Mouse (Mus musculus): ENCODE measurements around the gene Snai1. TPM values are rescaled to one million over a fixed set of nuclear protein-coding genes. Genes with fewer than 3 reads are reported as not detected.

The Snai1 gene
- polyA plus RNA-seq, 1 experiment from 2014 or later, result 6.3 TPM

DNA sequence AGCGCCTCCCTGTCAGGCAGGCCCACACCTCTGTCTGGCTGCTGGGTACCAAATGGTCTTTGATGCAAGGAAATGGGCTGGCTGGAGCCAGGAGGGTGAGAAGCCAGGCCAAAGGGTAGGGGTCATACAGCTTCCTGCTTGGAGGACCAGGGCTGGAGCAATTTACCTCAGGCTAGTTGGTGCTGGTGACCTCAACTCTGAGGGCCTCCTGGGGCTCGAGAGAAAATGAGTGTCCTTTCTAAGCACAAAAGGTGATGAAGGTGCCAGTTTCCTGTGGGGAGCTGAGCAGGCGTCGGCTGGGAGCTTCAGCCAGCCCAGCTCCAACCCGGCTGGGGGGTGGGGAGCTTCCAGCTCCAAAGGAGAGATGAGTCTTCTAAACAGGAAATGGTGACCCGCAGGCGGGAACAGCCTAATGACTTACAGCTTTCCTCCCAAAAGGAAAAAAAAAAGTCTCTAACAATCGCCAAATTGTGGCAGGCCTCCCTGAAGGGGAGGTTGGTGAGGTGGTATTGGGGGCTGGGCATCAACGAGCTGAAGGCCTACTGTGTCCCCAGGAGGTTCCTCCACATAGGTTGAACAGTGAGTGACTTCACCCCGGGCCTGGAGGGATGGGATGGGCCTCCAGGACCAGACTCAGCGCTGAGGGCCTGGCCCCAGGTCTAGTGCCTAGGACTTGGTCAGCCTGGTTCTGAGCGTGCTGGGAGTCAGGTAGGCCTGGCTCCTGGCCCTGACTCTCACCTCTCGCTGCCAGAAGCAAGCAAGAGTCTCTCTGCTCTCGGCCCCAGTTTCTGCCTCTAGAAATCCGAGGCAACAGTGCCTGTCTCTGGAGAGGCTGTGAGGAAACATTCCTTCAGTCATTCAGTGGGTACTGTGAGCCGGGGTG, 5.4 kb downstream of the Snai1 start:
- Histone ChIP-seq H3K4me2 (no peak overlapping the region), H3K4me1 (peaks cover 33% of the 10 kb centered on the region), H3K27ac (replicated peaks) (peak overlapping the region; percentile 72), H3K27me3 (replicated peaks) (peaks cover 22% of the 10 kb centered on the region), H3K9me3 (replicated peaks) (no peaks in the 10 kb centered on the region), H3K36me3 (no peaks in the 10 kb centered on the region), H3K9ac (replicated peaks) (0 out of 2 replicates have a peak overlapping the region, but pooled peaks have one; percentile 5), H3K4me3 (replicated peaks) (no peak overlapping the region)
- WGBS, result 23% methylated on average over 16 of the region's 16 CpGs
- ATAC-seq (ENCODE audit: low FRiP score), result no peak

DNA sequence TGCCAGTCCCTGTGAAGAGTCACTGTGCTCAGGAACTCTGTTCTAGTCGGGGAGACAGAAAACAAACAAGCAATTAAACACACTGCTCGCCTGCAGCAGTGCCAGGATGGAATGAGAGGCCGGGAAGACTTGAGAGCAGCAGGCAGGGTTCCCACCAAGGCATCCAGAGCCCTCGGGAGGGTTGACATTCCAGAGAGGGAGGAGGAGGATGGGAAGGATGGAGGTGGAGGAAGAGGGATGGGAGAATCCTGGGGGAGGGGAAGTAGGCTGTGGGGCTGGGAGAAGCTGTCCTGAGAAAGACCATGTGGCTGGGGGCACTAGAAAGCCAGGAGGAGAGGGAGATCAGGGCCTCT, 6.0 kb downstream of the Snai1 start:
- Histone ChIP-seq H3K4me1 (peaks cover 27% of the 10 kb centered on the region), H3K27me3 (replicated peaks) (peaks cover 16% of the 10 kb centered on the region), H3K27ac (replicated peaks) (peak overlapping the region; percentile 72), H3K36me3 (no peaks in the 10 kb centered on the region), H3K4me3 (replicated peaks) (no peak overlapping the region), H3K9me3 (replicated peaks) (no peaks in the 10 kb centered on the region), H3K9ac (replicated peaks) (no peak overlapping the region), H3K4me2 (no peak overlapping the region)
- ATAC-seq (ENCODE audit: low FRiP score), result no peak
- 6% methylated on average over 4 of the region's 4 CpGs for WGBS

DNA sequence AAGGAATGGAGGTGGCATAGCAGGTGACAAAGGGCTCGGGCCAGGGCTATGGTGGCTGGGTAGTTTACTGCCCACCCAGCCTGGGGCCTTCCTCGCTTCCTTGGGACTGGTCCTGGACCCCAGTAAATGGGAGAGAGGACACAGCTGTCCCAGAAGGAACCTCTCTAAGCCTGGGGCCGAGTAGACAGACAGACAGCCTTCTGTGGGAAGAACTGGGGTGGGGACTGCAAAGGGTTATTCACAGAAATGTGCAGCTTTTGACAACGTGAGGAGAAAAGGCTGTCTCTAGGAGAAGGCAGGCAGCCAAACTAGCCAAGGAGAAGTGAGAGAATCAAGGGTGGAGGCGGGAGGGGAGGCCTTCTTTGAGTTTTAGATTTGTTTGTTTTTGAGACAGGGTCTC, 6.5 kb downstream of the Snai1 start:
- peaks cover 27% of the 10 kb centered on the region for H3K4me1 ChIP-seq
- no peak for ATAC-seq (ENCODE audit: low FRiP score)
- H3K9me3 ChIP-seq (replicated peaks), result no peaks in the 10 kb centered on the region
- H3K36me3 ChIP-seq, result no peaks in the 10 kb centered on the region
- WGBS, result 65% methylated on average over 5 of the region's 5 CpGs
- no peak overlapping the region for H3K4me2 ChIP-seq
- H3K9ac ChIP-seq (replicated peaks), result no peak overlapping the region
- H3K27ac ChIP-seq (replicated peaks), result peak overlapping the region; percentile 72; the same call in 1 of the 2 replicates
- no peak overlapping the region for H3K4me3 ChIP-seq (replicated peaks)
- peaks cover 12% of the 10 kb centered on the region for H3K27me3 ChIP-seq (replicated peaks)

GRCm38 (mm10) chr2:167546447-167547195, 8.6 kb downstream of the Snai1 start:
- H3K9ac ChIP-seq (replicated peaks), result no peak overlapping the region
- no peak overlapping the region for H3K27ac ChIP-seq (replicated peaks)
- no peak for ATAC-seq (ENCODE audit: low FRiP score)
- no peaks in the 10 kb centered on the region for H3K36me3 ChIP-seq
- H3K9me3 ChIP-seq (replicated peaks), result no peaks in the 10 kb centered on the region
- no peaks in the 10 kb centered on the region for H3K27me3 ChIP-seq (replicated peaks)
- no peak overlapping the region for H3K4me2 ChIP-seq
- 74% methylated on average over 18 of the region's 18 CpGs for WGBS
- no peak overlapping the region for H3K4me3 ChIP-seq (replicated peaks)
- peaks cover 16% of the 10 kb centered on the region for H3K4me1 ChIP-seq

- Histone ChIP-seq H3K4me3 (replicated peaks) (no peak overlapping the region), H3K4me2 (no peak overlapping the region), H3K27ac (replicated peaks) (no peak overlapping the region), H3K36me3 (no peaks in the 10 kb centered on the region), H3K4me1 (peaks cover 14% of the 10 kb centered on the region), H3K9me3 (replicated peaks) (no peaks in the 10 kb centered on the region), H3K27me3 (replicated peaks) (no peaks in the 10 kb centered on the region), H3K9ac (replicated peaks) (no peak overlapping the region)
- 79% methylated on average over 8 of the region's 8 CpGs for WGBS
- ATAC-seq (ENCODE audit: low FRiP score), result no peak
Observed at GRCm38 (mm10) chr2:167547444-167547843, 9.4 kb downstream of the Snai1 start.

- H3K4me1 ChIP-seq, result peaks cover 5% of the 10 kb centered on the region
- no peak overlapping the region for H3K4me3 ChIP-seq (replicated peaks)
- WGBS, result 85% methylated on average over 7 of the region's 7 CpGs
- H3K27me3 ChIP-seq (replicated peaks), result no peaks in the 10 kb centered on the region
- no peaks in the 10 kb centered on the region for H3K9me3 ChIP-seq (replicated peaks)
- H3K4me2 ChIP-seq, result no peak overlapping the region
- H3K27ac ChIP-seq (replicated peaks), result no peak overlapping the region
- no peak overlapping the region for H3K9ac ChIP-seq (replicated peaks)
- no peak for ATAC-seq (ENCODE audit: low FRiP score)
- H3K36me3 ChIP-seq, result no peaks in the 10 kb centered on the region
Observed at GRCm38 (mm10) chr2:167548961-167549360, 11.0 kb downstream of the Snai1 start.

DNA sequence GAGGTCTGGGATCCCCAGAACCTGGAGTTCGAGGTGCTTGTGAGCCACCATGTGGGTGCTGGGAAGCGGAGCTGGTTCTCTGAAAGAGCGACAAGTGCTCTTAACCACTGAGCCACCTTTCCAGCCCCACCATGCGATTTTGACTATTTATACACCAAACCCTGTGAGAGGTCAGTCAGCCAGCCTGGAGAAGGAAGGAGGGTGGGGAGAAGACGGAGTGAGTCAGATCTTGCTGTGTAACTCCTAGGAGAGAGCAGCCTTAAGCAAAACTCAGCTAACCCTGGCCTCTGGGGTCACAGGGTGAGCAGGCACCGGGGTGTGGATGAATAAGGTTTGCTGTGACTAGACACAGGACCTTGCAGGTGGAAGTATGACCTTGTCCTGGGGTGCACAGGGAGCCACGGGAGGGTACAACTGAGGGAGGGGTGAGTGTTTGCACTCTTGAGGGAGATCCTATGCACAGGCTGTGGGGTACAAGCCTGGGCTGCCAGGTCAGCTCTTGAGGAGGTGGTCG, 12.4 kb downstream of the Snai1 start:
- no peaks in the 10 kb centered on the region for H3K9me3 ChIP-seq (replicated peaks)
- WGBS, result 80% methylated on average over 8 of the region's 8 CpGs
- H3K4me1 ChIP-seq, result no peaks in the 10 kb centered on the region
- ATAC-seq (ENCODE audit: low FRiP score), result no peak
- H3K4me2 ChIP-seq, result no peak overlapping the region
- H3K27ac ChIP-seq (replicated peaks), result no peak overlapping the region
- no peak overlapping the region for H3K9ac ChIP-seq (replicated peaks)
- H3K27me3 ChIP-seq (replicated peaks), result no peaks in the 10 kb centered on the region
- H3K36me3 ChIP-seq, result no peaks in the 10 kb centered on the region
- H3K4me3 ChIP-seq (replicated peaks), result no peak overlapping the region

DNA sequence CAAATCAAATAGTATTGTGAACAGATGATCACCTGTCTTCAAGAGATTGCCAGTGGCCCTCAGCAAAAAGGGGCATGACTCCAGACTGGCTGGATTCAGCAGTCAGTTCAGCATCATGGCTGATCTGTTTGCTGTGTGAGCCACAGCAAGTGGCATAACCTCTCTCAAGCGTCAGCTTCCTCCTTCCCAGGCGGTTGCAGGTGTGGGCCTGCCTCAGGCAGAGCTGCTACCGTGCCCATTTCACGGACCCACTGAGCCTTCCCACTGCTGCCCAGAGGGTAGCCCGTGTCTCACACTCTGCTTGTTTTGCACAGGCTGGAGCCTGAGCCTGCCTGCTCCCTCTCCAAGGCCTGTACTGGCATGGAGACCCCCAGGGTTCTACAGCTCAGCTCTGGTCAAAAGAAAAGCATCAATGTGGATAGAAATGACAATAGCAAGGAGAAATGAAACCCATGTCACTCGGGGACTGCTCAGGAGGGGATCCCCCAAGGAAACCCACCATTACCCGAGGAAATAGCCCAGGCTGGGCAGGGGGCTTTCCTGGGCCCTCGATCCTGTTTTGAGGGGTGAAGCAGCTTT, 13.4 kb downstream of the Snai1 start:
- no peaks in the 10 kb centered on the region for H3K9me3 ChIP-seq (replicated peaks)
- no peak for ATAC-seq (ENCODE audit: low FRiP score)
- H3K4me3 ChIP-seq (replicated peaks), result no peak overlapping the region
- H3K36me3 ChIP-seq, result no peaks in the 10 kb centered on the region
- no peak overlapping the region for H3K27ac ChIP-seq (replicated peaks)
- no peaks in the 10 kb centered on the region for H3K27me3 ChIP-seq (replicated peaks)
- no peak overlapping the region for H3K4me2 ChIP-seq
- WGBS, result 78% methylated on average over 8 of the region's 8 CpGs
- H3K9ac ChIP-seq (replicated peaks), result no peak overlapping the region
- H3K4me1 ChIP-seq, result no peaks in the 10 kb centered on the region

DNA sequence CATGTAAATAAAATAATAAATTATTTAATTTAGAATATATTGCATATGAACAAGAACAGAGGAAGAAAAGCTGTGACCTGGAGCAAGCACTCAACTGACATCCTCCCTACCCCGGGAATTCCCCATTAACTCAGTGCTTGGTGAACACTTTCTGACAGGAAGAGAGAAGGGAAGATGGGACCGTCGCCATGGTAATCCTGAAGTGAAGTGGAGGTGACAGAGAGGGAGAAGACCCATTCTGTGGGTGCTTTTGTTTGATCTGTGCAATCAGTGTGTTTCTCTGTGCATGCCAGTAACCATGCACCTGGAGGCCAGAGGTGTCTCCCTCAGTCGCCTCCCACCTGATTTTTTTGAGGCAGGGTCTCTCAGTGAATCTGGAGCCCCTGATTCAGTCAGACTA, 14.3 kb downstream of the Snai1 start:
- no peak overlapping the region for H3K4me2 ChIP-seq
- no peaks in the 10 kb centered on the region for H3K9me3 ChIP-seq (replicated peaks)
- 86% methylated on average over 4 of the region's 4 CpGs for WGBS
- no peak for ATAC-seq (ENCODE audit: low FRiP score)
- H3K27ac ChIP-seq (replicated peaks), result no peak overlapping the region
- H3K4me1 ChIP-seq, result no peaks in the 10 kb centered on the region
- no peaks in the 10 kb centered on the region for H3K36me3 ChIP-seq
- no peaks in the 10 kb centered on the region for H3K27me3 ChIP-seq (replicated peaks)
- H3K4me3 ChIP-seq (replicated peaks), result no peak overlapping the region
- no peak overlapping the region for H3K9ac ChIP-seq (replicated peaks)

GRCm38 (mm10) chr2:167552927-167553402, 15.0 kb downstream of the Snai1 start:
- 16% methylated on average over 11 of the region's 11 CpGs for WGBS
- no peaks in the 10 kb centered on the region for H3K9me3 ChIP-seq (replicated peaks)

DNA sequence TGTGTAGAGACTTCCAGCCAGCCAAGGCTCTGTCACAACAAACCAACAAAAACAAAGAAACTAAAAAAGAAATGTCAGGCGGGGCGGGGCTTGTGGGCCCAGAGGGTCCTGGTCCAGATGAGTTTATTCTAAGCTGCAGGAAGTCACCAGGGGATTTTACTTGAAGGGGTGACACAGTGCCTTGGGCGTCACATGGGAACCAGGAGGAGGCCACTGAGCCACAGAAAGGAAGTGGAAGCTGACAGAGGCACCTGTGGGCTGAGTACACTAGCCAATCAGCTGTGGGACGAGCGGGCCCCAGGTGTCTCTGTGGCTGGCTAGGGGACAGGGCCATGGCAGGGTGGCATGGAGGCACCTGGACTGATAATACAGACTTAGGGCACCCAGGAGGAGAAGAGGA, 17.8 kb downstream of the Snai1 start:
- H3K4me1 ChIP-seq, result peaks cover 11% of the 10 kb centered on the region
- H3K9ac ChIP-seq (replicated peaks), result no peak overlapping the region
- H3K27me3 ChIP-seq (replicated peaks), result peaks cover 10% of the 10 kb centered on the region; the same call in 1 of the 2 replicates
- H3K9me3 ChIP-seq (replicated peaks), result no peaks in the 10 kb centered on the region
- no peak overlapping the region for H3K4me2 ChIP-seq
- H3K4me3 ChIP-seq (replicated peaks), result no peak overlapping the region
- H3K27ac ChIP-seq (replicated peaks), result no peak overlapping the region
- no peaks in the 10 kb centered on the region for H3K36me3 ChIP-seq
- WGBS, result 95% methylated on average over 5 of the region's 5 CpGs
- no peak for ATAC-seq (ENCODE audit: low FRiP score)

More at GRCm38 (mm10) chr2:167552927-167553402, 15.0 kb downstream of the Snai1 start:
- H3K4me1 ChIP-seq, result no peaks in the 10 kb centered on the region
- no peak overlapping the region for H3K27ac ChIP-seq (replicated peaks)
- no peak for ATAC-seq (ENCODE audit: low FRiP score)
- no peak overlapping the region for H3K4me3 ChIP-seq (replicated peaks)
- no peak overlapping the region for H3K9ac ChIP-seq (replicated peaks)
- H3K4me2 ChIP-seq, result no peak overlapping the region
- no peaks in the 10 kb centered on the region for H3K27me3 ChIP-seq (replicated peaks)
- H3K36me3 ChIP-seq, result no peaks in the 10 kb centered on the region

Measured in neural tube, embryonic 15.5 days (tissue).